Mouse (Mus musculus) telencephalon, adult 2 months (tissue): ENCODE data around the gene Tex38.

Experiments used
- DNase-seq: peaks from one replicate; pipeline ENCODE4 v3.0.0-alpha.2; 2011; ENCODE audit warnings: low read depth, low spot score

Tex38 gene

DNA sequence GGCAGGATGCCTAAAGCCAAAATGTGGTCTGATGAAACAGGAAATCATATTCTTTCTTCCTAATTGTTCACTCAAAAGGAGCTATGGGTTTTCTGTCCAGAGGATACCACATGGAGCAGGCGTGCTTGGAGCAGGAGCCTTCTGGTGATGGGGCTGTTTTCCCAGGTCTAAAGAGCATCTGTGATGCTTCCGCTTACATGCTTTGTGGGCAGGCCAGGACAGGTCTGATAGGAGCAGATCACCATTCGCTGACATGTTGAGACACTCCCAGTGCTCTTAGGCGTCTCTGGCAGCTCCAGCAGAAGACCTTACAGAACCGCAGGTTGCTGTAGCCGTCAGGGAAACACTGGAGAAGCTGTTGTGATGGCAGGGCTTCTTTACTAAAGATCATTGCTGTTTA, 5.8 kb downstream of the Tex38 start:
- DNase-seq, result no peak

DNA sequence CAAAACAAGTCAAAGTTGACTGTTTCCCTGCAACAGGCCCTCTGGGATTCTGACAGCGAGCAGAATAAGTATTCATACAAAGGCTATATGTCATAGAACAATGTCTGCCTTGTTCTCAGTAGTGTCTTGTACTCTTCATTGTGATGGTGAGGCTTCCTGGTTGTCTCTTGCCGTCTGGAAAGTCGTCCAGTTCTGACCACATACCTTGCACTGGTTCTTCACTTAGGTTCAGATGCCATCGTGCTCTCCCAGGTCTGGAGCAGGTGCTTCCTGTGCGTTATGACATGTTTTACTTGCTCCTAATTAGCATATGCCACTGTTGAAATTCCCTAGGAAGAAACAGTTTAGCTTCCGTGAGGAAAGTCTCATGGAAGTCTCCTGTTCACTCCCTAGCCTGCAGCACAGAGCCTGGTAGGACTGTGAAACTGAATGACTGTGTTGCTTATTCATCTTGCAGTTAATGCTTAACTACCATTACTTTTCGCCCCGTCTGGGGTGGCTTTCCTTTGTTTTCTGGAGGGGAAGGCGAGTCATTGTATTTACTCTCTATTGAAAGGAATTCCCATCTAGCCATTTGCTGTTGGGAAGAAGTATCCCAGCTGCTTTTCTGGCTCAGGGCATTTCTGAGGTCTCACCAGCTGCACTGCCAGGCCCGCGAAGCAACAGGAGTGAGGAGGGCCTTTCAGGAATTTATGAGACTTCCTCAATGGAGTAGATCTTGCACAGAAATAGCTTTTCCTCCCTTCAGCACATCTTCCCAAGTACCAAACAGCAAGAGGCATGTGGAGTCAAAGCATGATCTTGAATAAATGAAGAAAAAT, 13.0 kb downstream of the Tex38 start:
- DNase-seq, result no peak

DNA sequence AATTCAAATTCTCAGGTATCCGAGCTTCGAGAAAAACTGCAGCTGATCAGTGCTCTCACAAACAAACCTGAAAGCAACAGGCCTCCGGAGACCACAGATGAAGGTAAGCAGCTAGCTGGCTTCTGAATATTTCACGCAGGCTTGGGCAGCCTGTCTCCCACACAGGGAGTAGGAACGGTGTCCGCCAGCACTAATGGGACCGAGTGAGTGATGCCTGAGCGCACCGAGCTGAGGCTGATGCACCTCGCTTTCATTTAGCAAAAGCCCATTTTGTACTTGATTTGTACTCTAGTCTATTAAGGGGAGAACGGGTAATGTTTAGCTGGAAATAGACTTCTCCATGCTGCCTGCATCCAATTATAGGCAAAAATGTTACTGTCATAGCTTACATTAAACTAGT, 16.2 kb downstream of the Tex38 start:
- DNase-seq, result no peak

DNA sequence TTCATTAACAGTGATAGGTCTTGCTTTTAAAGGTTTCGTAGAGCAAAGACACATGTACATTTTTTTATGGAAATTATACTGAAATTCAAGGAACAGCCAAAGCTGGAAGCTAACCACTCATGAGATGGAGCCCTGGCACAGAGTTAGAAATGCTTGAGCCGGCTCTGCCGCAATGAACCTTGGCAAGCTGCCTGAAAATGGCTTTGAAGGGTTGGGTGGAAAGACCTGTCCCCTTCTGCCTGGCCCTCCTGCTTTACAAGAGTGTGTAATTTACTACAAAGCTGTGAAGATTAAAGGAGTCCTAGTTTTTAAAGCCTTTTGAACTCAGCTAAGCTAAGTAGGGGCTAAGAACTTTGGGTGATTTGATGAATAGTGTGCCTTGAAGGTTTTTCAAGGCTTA, 19.6 kb downstream of the Tex38 start:
- DNase-seq, result no peak

DNA sequence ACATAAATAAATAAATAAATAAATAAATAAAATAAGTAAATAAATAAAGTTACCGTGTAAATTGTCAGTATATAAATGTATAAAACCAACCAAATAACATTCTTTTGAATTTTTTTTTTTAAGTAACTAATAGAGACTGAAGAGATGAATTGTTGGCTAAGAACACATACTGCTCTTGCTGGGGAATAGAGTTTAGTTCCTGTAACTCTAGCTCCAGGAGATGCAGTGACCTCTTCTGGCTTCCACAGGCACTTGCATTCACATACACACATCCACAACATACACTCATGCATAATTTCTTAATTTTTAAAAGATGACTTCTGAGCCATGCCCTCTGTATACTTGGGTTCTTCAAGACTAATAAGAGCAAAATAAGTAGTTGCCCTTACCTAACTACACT, 26.0 kb downstream of the Tex38 start:
- DNase-seq, result no peak

DNA sequence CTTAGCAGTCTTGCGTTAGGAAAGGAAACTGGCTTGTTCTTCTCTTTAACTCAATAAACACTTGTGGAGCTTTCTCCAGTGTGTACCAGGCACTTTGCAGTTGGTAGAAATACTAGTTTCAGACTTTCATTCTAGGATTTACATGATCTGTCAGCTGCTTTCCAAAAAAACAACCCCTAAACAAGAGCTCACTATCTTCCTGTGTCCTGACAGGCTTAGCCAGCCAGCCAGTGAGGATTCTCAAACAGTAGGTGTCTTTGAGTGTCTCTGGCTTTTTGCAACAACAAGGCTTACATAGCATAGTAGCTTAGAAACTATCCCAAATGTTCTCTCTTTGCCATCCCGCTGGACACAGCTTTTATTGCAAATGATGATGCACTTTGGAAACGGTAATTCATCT, 26.7 kb downstream of the Tex38 start:
- DNase-seq, result peak; percentile 28

DNA sequence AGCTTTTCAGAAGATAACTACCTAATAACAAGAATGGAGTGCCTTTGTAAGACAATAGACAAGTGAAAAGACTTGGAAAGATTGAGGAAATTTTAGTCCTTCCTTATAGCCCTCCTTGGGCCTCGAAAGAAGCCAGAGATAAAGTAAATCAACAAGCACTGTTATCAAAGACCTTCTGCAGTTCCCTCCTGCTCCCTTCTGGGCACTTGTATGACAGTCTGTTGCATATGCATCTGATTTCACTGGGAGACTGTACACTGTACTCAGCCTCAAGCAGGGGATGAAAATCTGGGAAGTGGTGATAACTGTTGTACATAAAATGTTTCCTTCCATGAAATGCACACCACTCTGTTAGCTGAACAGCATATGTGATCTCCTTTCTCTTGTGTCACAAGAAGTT, 31.5 kb downstream of the Tex38 start:
- no peak for DNase-seq

DNA sequence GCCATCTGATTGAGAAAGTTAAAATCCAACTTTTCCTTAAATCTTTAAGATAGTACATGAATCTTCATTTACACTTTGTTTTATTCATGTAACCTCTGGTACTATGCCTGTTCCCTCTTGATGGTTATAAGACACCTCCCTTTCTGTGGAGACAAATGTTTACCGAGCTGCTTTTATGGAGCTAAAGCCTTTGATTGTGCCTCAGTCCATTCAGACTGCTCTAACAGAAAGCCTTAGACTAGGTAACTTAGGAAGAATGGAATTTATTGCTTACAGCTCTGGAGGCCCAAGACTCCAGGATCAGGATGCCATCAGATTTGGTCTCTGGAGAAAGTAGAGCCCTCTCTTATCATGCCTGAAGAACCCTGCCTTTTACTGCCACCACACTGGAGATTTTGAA, 32.6 kb downstream of the Tex38 start:
- no peak for DNase-seq

DNA sequence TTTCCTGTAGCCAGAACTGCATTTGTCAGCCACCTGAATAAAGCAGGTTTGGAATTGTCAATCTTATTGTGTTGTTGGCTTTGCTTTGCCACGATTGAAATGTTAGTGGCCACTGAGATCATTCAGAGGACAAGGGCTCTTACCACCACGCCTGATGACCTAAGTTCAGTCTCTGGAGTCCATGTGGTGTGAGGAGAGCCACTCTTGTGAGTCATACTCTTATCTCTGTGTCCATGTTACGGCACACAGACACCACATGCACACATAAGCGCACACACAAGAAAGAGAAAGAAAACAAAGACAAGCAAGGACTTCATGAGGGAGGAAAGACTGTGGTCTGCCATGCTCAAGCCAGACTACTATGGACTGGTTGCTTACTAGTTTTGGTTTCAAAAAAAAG, 37.7 kb downstream of the Tex38 start:
- DNase-seq, result no peak

DNA sequence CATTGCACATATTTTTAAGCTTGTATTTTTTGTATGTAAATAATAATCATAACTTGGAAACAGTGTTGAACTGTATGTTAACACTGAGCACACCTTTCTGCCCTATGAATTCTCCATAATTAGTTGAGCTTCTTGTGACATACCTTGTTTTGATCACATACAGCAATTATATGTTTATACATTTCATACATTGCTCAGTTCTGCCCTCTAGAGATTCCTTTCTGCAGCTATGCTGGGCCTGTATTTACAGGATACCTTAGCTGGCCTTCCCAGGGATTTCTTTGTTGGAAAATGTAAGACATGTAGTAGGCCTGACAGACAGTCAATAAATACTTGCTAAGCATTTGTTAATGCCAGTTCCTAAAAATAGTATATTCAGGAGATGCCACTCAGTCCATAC, 38.2 kb downstream of the Tex38 start:
- no peak for DNase-seq

DNA sequence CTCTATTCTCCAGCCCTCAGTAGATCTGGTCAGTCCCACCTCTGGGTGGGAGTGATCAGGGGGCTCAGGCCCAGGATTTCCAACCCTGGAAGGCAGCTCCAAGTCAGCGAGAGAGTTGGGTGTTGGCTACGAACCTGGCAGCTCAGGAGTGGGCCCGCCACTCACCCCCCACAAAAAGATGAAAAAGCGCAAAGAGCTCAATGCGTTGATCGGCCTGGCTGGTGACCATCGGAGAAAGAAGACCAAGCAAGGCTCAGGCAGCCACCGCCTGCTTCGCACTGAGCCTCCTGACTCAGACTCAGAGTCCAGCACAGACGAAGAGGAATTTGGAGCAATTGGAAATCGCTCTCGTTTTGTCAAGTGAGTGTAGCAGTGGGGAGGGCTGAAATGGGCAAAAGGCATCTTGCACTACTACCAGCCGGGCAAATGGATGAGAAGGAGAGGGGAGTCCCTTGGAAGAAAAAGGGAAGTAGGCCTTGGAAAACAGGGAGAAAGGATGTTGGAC, 42.3 kb downstream of the Tex38 start:
- no peak for DNase-seq

DNA sequence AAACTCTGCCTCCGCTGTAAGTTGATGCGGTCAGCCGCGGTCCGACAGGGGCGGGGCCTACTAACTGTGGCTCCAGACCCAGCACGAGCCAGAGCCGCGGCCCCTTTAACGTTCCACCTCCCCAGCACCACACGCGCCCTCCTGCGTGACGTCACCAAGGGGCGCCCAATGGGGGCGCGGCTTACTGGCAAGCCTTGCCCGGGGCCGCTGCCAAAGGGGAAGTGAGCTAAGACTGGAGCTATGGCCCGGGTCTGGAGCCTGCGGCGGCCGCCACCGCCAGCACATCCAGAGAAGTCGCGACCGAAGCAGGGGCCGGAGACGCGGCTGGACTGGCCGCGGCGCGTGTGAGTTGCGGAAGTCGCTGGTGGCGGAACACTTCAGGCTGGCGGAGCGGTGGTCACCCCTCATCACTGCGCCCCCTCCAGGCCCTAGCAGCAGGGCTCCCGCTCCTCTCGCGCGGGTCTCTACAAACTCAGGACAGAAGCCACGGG, 43.2 kb downstream of the Tex38 start, which contains the start of gene Efcab14:
TSS of gene Efcab14 (plus strand) at position 194 of the 491 bp plus-strand sequence.
- peak; percentile 91 for DNase-seq

DNA sequence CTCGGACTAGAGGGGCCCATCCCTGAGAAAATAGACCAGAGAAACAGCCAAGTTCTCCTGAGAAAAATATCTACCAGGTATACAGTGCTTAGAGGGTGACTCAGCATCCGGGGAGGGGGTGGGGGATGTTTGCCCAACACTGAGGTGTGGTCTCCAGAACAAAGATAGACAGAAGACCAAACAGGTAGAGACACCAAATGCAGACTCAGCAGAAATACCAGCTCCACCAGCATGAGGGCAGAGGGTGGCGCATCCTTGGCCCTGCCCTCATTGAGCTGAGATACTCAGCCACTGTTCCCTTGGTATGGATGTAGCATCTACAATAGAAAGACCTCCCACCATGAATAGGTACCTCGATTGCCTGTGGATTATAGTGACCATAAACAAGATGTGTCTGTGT, 46.0 kb downstream of the Tex38 start:
- no peak for DNase-seq

DNA sequence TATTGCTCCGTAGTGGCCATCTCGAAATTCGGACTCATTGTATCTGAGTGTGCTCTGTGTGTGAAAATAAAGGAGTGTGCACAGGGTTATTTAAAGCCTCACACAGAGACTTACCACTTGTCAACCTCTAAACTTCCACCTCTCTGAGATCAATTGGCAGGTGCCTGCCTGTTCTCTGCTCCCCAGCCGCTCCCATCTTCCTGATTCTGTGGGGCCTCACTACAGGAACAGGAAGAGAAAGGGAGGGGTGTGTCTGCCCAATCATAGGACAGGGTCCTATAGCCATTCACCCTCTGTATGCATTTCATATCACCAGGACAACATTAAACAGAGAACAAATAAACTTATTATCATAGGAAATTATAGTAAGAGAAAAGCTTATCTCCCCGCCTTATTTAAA, 47.1 kb downstream of the Tex38 start:
- DNase-seq, result no peak

DNA sequence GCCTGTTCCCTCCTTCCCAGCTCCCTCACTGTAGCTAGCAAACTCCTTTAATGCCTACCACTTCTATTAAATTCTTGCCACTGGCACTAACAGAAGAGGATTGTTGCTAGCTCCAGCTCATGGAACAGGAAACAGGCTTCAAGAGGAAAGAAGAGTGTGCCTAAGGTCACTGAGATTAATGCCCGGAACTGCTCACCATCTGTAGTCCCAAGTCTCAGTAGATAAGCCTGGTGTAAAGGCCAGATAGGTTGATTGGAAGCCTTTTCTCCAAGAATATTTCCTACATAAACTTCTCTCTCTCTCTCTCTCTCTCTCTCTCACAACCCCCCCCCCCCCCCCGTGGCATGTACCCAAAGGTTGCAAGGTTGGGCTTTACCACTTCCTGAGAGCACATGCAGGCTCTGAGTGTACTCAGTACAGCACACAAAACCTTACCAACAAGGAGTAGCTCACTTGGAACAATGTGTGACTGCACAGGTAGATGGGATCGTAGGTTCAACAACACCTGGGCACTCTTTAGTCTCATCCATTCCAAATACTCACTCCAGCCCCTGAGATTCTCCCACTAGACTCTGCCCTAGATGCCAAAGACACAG, 48.5 kb downstream of the Tex38 start:
- DNase-seq, result no peak

DNA sequence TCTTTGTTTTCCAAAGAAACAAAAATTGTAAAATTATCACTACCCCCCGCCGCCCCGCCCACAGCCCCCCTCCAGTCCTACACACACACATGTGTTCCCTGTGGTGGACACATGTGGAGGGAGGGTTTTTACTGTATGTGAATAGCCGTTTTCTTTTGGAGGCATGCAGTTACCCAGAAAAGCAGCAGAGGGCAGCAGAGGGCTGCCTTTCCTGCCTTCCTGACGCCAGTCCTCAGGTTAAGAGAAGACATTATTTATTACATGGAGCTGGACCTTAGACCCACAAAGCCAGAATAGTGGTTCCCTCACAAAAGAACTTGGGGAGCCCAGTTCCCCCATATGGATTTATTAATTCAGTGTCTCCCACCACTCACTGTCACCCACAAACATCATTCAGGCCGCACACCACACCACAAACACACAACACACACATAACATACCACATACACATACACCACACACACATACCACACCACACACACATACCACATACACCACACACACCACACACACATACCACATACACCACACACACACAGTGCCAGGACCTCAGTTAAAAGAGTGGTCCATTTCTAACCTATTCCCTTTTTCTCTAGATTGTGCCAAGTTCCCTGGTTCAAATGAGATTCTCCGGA, 49.1 kb downstream of the Tex38 start:
- peak; percentile 33 for DNase-seq
